ENCODE assay signal across 23 mouse cellular contexts in genomic region chr10:117564118-117565040, GRCm38 (mm10).
DNase-seq lines count a peak whose midpoint lies in the region.
"Had no signal": no experiment of that assay in that cellular context is flagged by ENCODE, and none has a peak within 500 bp of the region (broad histone marks: within the 10 kb centered on the region; RNA-seq: fewer than 3 reads in every experiment).

No protein-coding gene starts in this region.

- no peaks in the 10 kb centered on the region for H3K27me3 ChIP-seq in limb, embryonic 10.5 days (ENCODE audit: low read depth, poor library complexity, severe bottlenecking)
- H3K27me3 ChIP-seq: embryonic facial prominence, embryonic 12.5 days; forebrain, embryonic 12.5 days; forebrain, embryonic 15.5 days; heart, embryonic 15.5 days; intestine, embryonic 15.5 days had no signal

- peak; percentile 14 to 43 for DNase-seq in cerebellum, postnatal 25 days
- no peak for DNase-seq in cerebellum, adult 9-11 months
- DNase-seq in retina, postnatal 1 day, result peak; percentile 15
- no peak for DNase-seq in retina, embryonic 14.5 days (ENCODE audit: low spot score)
- no peak for DNase-seq in limb, embryonic 10.5 days (ENCODE audit: low spot score)
- DNase-seq in adrenal gland, postnatal 36 days, result no peak
- DNase-seq: adrenal gland, postnatal 10 days; cerebellum, adult 11-12 months; cerebellum, adult 8-10 months; gastrocnemius, postnatal 25 days; heart, adult 18-20 months; heart, postnatal 10 days; heart, postnatal 36 days had no signal

- 29% methylated on average over 12 of the region's 12 CpGs for WGBS in limb, embryonic 10.5 days

- H3K4me1 ChIP-seq in limb, embryonic 10.5 days, result peaks cover 38% of the 10 kb centered on the region
- H3K4me1 ChIP-seq: embryonic facial prominence, embryonic 12.5 days; forebrain, embryonic 12.5 days; heart, embryonic 12.5 days; heart, embryonic 15.5 days had no signal

- no peaks in the 10 kb centered on the region for H3K9me3 ChIP-seq in limb, embryonic 10.5 days (replicated peaks)
- H3K9me3 ChIP-seq: embryonic facial prominence, embryonic 12.5 days; embryonic facial prominence, embryonic 15.5 days; forebrain, embryonic 12.5 days; forebrain, embryonic 15.5 days; heart, embryonic 15.5 days; hindbrain, embryonic 13.5 days; intestine, embryonic 15.5 days had no signal

- peak overlapping the region; percentile 71 for H3K27ac ChIP-seq in limb, embryonic 10.5 days
- H3K27ac ChIP-seq: embryonic facial prominence, embryonic 12.5 days; embryonic facial prominence, embryonic 15.5 days; forebrain, embryonic 12.5 days; forebrain, embryonic 15.5 days; heart, embryonic 15.5 days; hindbrain, embryonic 10.5 days; hindbrain, embryonic 13.5 days; intestine, embryonic 15.5 days had no signal

- no peak overlapping the region for H3K4me3 ChIP-seq in limb, embryonic 10.5 days
- H3K4me3 ChIP-seq: embryonic facial prominence, embryonic 12.5 days; embryonic facial prominence, embryonic 15.5 days; erythroblast, embryonic 14.5 days; forebrain, embryonic 12.5 days; forebrain, embryonic 15.5 days; heart, embryonic 12.5 days; heart, embryonic 15.5 days; hindbrain, embryonic 10.5 days; hindbrain, embryonic 13.5 days; intestine, embryonic 15.5 days had no signal

- H3K36me3 ChIP-seq in limb, embryonic 10.5 days, result no peaks in the 10 kb centered on the region
- H3K36me3 ChIP-seq: embryonic facial prominence, embryonic 12.5 days; embryonic facial prominence, embryonic 15.5 days; forebrain, embryonic 12.5 days; forebrain, embryonic 15.5 days; heart, embryonic 12.5 days; heart, embryonic 15.5 days; hindbrain, embryonic 10.5 days; hindbrain, embryonic 13.5 days; intestine, embryonic 15.5 days had no signal

Comparison
In these comparisons a context has a peak if more than half of its experiments do, and no peak if none do; other contexts are left out.
1. DNase-seq: peak in cerebellum, postnatal 25 days (2 of 2) and retina, postnatal 1 day (single experiment); none in cerebellum, adult 9-11 months (single experiment), retina, embryonic 14.5 days (single experiment), limb, embryonic 10.5 days (single experiment) and adrenal gland, postnatal 36 days (0 of 2).